Mouse (Mus musculus) embryo, embryonic 11.5 days (tissue): Measurements from ENCODE around the gene Atp8a1.
"Not testable (repeated sequence)": the region's sequence is repeated elsewhere in the genome, so short reads cannot be mapped to it uniquely, and the experiment has no call there.

Experiments
- DNase-seq: peaks from one replicate; pipeline ENCODE4 v3.0.0-alpha.2; 2012; ENCODE audit warnings: low read depth, low spot score

The Atp8a1 gene

DNA sequence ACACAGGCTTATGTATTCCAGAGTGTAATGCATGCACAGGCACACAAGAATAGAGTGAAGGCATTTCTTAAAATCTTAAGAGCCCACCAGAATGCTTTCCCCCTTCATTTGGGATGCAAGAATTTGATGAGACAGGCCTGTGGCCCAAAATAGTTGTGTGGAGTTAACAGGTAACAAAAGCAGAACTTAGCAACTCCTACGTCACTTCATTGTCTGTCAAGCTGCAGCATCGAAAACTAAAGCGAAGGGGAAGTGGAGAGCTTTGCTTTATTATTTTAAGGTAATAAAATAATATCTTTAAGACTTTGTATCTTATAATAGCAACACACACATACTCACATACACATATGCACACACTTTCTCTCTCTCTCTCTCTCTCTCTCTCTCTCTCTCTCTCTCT is 20.3 kb downstream of the Atp8a1 start:
- DNase-seq: no peak

DNA sequence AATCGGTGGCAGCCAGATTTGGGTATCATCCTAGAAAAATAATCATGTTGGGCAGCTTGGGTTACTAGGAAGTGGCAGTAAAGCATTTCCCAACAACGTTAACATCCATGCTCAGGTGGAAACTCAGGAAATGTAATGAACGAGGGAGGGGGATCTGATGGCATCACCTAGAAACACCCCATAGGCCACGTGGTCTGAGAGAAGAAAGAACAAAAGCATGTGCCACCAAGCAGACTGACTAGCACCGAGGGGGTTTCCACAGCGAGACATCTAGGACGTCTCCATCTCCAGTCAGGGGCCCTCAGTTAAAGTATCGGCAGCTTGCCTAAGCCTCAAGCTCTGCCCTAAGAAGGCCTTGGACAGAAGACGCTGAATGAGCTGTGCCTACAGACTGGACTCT is 21.0 kb downstream of the Atp8a1 start:
- no peak for DNase-seq

GRCm38 (mm10) chr5:67824600-67824999 is 22.6 kb downstream of the Atp8a1 start:
- DNase-seq: no peak

DNA sequence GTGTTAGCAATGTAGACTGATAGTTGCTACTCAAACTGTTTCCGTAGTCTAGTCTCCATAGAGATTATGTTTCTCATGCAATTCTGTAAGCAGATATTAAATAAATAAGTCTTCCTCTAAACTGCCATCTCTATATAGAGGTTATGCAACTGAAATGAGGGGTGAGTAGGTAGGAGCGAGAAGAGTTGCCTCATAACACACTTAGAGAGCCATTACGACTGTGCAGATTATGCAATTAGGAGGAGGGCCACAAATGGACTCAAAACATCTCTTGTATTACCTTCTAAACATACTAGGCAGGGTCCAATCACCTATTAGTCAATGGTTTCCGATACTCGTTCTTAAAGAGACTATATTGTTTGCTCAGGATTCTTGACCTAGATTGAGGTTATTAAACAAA is 23.5 kb downstream of the Atp8a1 start:
- no peak for DNase-seq

DNA sequence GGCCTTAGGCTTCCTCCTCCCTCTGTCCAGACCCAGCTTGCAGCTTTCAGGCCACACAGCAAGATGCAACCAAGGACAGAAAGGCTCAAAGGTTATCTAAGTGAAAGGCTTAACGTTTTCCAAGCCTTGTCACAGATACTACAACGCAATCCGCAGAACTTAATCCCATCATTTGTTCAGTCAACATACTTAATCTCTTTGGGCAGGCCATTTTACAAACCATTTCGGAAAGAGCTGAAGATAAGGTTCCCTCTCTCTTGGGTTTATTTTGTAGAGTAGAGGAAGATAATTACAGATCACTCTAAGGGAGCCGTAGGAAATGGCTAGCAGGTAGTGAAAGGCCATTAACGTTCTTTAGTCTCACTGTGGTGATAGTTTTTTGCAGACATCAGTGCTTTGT is 24.6 kb downstream of the Atp8a1 start:
- no peak for DNase-seq

DNA sequence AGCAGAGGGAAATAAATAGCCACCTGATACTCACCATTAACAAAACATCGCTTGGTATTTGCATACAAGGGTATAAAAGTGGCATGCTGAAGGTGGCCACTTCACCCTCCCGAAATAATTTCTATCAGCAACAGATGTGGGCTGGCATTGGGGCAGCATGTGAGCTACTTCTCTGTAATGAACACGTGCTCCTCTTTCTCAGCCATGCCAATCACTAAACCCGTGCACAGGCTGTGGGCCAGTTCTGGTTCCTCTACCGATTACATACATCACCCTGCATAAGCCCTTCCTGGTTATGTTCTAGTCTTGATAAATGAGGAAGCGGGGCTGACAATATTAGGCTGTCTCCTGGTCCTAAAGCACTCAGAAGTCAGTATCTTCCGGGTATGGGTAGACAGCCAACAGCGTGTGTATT is 25.2 kb downstream of the Atp8a1 start:
- DNase-seq: no peak

GRCm38 (mm10) chr5:67821185-67821584 is 26.0 kb downstream of the Atp8a1 start:
- no peak for DNase-seq

GRCm38 (mm10) chr5:67819451-67819850 is 27.8 kb downstream of the Atp8a1 start:
- DNase-seq: no peak

DNA sequence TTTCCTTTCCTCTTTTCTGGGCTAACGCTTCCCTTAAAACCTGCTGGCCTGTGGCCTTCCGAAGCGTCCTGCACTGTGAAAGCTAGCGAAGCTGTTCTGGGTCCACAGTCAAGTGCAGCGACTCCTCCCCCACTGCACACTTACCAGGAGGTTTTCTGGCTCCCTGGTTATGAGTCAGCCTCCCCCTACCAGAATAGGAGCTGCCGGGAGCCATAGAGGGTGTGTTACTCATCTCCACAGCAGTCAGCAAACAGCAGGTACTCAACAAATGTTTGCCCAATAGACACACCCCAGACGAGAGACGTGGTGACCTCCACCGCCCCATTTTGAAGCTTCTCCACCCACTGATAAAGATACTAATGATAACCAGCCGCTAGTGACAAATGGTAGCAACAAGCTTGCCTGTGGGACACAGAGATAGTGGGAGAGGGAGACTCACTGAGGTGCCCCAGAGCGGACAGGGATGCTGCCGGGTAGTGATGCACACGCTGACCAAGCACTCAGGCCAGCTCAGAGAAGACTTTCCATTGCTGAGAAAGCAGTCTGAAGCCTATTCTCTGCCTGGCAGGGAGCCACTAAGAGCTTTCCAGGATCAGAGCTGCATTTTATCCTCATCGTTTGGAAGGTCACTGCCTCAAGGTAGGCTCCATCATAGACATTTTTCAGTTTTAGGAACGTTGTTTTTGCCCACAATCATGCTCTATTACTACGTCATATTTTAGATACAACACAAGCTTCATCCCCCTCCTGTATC is 31.5 kb downstream of the Atp8a1 start:
- no peak for DNase-seq

DNA sequence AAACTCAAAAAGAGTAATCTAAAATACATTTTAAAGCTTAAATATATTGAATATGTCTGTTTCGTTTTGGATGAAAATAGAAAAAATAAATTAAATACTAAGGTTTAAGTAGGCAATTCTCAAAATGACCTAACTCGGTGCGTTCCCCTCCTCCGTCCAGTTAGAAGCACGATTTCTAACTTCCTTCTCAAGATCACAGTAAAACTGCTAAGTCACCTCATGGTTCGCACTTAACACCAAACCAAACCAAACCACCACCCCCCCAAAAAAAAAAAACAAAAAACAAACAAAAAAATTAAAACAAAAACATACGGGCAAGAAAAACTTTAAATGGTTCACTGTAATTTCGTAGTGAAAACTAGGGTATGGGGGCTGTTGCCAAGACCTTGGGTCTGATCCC is 32.2 kb downstream of the Atp8a1 start:
- DNase-seq: not testable (repeated sequence)

- no peak for DNase-seq
Observed at GRCm38 (mm10) chr5:67814437-67814965, 32.7 kb downstream of the Atp8a1 start.

- no peak for DNase-seq
Observed at GRCm38 (mm10) chr5:67813334-67813733, 33.9 kb downstream of the Atp8a1 start.

DNA sequence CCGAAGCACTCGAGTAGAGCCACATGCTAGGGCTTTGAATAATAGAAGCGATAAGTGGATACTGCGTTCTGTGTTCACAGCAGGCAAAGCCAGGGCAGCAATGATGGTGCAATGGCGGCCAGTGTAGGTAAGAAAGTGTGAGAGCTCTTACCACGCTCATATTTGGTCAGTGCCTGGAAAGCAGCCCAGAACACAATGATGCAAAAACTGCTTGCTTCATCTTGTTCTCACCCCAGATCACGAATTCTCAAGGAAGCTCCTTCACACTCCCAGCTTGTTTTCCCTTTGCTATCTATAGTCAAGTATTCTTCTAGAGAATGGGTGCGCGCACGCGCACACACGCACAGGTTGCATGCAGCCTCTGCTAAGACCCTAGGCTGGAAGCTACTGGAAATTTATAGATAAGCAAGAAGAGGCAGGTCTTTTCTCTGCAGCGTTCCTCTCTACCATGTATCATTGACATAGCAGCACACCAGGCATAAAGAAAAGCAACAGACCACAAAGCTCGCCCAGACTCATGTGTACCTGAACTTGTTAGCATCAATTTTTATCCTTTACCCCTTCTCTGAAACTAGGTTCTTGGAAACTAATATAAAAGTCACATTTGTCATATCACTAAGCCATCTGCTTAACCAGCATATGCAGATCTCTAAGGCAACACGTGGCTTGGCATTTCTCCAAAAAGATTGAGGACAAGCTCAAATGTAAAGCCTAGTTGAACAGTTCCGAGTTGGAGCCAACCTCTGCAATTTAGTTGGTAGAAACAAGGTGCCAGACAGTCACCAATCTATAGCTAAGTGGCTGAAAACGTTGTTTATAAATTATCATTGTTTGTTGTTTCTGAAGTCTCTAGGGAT is 44.8 kb downstream of the Atp8a1 start:
- DNase-seq: no peak

DNA sequence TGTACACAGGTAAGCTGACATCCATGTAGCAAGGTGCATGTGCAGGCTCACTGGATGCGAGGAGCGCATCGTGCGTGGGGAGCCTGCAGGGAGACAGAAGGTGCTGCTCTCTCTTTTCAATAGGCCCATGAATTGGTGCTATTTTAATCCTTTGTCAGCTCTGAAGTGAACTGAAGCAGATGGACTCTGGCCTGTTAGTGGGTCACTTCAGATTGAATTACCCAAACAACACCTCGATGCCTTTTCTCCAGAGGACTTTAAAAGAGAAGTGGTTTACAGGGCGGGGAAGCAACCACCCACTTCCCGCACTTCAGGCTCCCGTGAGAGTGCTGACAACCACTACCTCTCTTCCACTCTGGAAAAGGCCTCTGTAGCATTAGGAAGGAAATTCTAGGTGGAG is 46.4 kb downstream of the Atp8a1 start:
- no peak for DNase-seq

DNA sequence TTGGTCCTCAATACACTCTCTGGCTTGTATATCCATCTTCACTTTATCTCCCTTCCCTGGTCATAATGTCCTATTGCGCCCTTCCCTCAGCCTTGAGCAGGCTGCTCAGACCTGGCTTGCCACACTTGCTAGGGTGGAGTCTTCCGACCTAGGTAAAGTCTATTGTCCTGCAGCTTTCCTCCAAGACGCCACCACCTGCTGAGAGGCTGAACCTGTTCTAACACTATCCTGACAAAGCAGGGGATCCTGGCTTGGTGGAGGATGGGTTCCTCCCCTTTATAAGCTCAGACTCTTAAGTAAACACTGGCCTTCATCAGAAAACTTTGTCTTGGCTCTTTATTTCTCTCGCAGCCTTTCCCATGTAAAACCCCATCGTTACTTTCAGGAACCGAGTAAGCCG is 47.4 kb downstream of the Atp8a1 start:
- no peak for DNase-seq

DNA sequence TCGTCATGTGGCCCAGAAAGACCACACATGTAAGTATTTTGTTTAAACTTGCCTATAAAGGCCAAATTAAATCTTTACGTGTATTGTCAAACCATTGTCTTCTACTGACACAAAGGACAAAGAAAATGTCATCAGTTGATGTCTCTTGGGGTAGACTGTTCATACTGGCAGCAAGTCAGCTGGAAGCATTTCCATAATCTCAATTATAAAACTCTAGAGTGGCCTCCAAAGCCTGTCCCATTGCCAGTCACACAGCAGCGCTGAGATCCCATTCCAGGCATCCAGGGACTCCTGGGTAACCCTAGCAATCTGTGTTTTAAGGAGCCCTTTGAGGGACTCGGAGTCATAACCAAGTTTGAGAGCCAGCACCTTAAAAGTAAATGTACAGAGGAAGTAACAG is 48.9 kb downstream of the Atp8a1 start:
- DNase-seq: no peak

- DNase-seq: no peak
Observed at GRCm38 (mm10) chr5:67797006-67797958, 50.0 kb downstream of the Atp8a1 start.

- no peak for DNase-seq
Observed at GRCm38 (mm10) chr5:67794129-67794800, 53.0 kb downstream of the Atp8a1 start.

DNA sequence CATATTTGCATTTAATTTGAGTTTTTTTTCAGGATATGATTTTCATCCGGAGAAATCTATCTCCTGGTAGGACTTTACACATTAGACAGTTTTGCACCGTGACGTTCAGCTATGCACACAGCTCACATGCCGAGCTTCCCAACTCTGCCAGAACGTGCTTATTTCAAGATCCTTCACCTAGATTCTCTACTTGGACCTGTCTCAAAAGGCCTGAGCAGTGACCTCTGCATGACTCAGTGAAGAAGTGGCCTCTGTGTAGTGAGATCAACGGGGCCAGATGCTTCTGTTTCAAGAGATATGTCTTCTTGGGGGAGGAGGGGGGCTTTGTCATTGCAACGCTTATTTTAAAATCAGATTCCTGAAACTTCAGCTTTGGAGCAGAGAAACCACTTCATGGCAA is 64.5 kb downstream of the Atp8a1 start:
- DNase-seq: no peak

DNA sequence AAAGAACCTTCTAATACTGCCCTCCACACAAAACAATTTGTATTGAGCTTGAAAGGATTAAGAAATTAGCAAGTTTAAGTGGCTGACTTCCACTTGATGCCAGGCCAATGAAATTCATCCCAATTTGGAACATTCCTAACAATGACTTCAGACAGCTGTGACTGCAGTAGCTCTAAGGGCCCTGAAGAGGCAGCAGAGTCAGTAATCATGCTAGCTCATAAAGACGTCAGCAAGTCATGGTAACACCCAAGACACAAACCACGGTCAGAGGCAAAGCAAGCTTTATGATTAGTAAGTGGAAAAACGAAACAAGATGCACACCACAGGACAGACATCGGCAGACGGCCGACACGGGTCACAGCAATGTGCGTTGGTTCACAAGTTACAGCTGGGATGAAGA is 69.2 kb downstream of the Atp8a1 start:
- DNase-seq: peak; percentile 29

GRCm38 (mm10) chr5:67774186-67774585 is 73.0 kb downstream of the Atp8a1 start:
- DNase-seq: no peak
